Mouse (Mus musculus) gastrocnemius, postnatal 14 days (tissue): ENCODE data around the gene Apc2. TPM values are rescaled to one million over a fixed set of nuclear protein-coding genes. Genes with fewer than 3 reads are reported as not detected.
A peak's percentile ranks its signal among the peaks of the same experiment; 100 is the strongest.

Experiments used
- DNase-seq: peaks from one replicate; pipeline ENCODE4 v3.0.0; 2021; ENCODE audit warnings: mixed read lengths
- intact Hi-C: fragments of 180-260 bp; cut with DNase I; formaldehyde crosslinking; loops from one replicate; pipeline ENCODE4 v1.15.1; 2025; ENCODE audit warnings: low total_unique reads
- total RNA-seq, 2 experiments: library from RNA; stranded (reverse); gene quantifications; 2 replicates each; pipeline ENCODE4 v1.2.3; 2021

Gene Apc2
- total RNA-seq, 2 experiments from 2014 or later: 0.93 to 1.2 TPM

DNA sequence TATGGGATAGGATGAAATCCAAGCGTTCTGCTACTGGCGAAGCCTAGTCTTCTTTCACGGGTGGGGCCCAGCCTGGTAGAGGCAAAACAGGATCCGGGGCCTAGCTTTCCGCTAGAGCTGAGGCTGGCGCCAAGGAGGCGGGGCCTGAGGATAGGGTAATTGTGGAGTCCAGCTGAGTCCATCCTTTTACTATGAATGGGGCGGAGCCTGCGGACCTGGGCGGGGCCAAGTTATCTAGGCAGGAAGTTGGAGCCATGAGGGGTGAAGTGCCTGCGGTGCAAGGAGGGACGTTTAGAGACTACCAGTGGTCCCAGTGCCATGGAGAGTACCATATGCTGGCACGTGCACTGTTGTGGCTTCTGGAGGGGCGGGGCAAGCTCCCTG, 34.2 kb upstream of the Apc2 start:
- DNase-seq: peak; percentile 100
- intact Hi-C loops: no loop called here

- intact Hi-C loops: no loop called here
- DNase-seq: no peak
Observed at GRCm38 (mm10) chr10:80262169-80262568, 33.6 kb upstream of the Apc2 start.

DNA sequence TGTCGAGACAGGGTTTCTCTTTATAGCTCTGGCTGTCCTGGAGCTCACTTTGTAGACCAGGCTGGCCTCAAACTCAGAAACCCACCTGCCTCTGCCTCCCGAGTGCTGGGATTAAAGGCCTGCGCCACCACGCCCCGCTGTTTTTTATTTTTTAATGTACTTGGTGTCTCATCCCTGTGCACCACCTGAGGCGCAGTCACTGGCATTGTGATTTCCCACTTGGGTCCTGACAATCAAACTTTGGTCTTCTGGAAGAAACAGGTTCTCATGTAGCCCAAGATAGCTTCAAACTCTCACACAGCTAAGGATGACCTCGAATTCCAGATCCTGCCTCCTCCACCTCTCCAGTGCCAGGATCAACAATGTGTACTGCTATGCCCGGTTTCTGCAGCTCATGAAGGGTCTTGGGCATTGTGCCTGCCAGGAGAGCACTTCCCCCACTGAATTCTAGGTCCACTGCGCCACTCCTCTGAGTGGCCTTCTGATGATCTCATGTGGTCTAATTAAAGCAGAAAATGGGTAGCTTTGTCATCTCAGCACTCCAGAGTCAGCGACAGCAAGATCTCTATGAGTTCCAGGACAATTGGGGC, 32.9 kb upstream of the Apc2 start:
- intact Hi-C loops: no loop called here
- no peak for DNase-seq

GRCm38 (mm10) chr10:80264341-80265148, 31.2 kb upstream of the Apc2 start:
- DNase-seq: peak; percentile 100
- intact Hi-C loops: no loop called here

DNA sequence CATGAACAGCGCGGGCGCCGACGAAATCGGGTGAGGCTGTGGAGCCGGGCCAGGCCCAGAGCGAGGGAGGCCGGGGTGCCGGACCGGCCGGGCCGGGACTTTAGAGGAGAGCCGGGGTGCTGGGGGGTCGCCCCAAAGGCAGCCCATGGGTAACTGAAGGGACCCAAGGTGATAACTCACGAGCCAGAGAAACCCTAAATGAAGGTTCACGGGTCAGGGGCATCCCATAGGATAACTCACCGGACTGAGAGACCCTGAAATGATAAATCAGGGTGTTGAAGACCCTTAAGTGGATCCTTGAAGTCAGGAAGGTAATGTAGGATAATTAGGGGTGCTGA, 30.7 kb upstream of the Apc2 start:
- DNase-seq: no peak
- intact Hi-C loops: no loop called here

- DNase-seq: no peak
- intact Hi-C loops: no loop called here
Observed at GRCm38 (mm10) chr10:80270099-80270498, 25.7 kb upstream of the Apc2 start.

- no peak for DNase-seq
- intact Hi-C loops: no loop called here
Observed at GRCm38 (mm10) chr10:80270734-80271181, 25.0 kb upstream of the Apc2 start.

GRCm38 (mm10) chr10:80271186-80271843, 24.5 kb upstream of the Apc2 start:
- no peak for DNase-seq
- intact Hi-C loops: no loop called here

DNA sequence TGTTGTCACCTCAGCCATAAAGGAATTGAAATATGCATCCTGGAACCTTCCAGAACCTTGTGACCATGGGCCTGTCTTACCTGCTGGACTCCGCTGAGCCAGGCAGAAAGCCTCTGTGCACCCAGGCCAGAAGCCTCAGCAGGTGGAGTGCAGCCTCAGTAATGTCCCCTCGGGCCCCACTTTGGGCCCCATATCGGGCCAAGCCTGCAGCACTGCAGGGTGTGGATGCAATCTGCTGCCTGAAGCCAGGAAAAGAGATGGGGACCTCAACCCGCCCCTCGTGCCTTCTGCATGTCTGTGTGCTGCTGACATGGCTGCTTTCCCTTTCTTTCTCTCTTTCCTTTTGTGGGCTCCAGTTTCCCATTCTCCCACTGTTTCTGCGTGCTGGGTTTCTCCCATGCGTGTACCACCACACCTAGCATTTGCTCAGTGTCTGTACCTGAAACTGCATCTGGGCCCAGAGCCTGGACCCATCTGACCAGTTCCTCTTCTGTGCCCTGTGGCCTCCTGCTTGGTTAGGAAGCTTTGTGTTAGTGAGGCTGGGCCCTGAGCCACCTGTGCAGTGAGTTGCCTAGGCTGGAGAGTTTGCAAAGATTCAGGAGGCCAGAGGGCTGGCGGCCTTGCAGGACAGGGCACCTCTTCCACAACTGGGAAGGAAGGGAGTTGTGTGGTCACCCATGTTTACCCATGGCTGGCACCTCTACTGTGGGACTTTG, 23.7 kb upstream of the Apc2 start:
- DNase-seq: no peak
- intact Hi-C loops: no loop called here

GRCm38 (mm10) chr10:80273847-80274246, 21.9 kb upstream of the Apc2 start:
- DNase-seq: no peak
- intact Hi-C loops: no loop called here

- no peak for DNase-seq
- intact Hi-C loops: no loop called here
Observed at GRCm38 (mm10) chr10:80276238-80276637, 19.5 kb upstream of the Apc2 start.

- no peak for DNase-seq
- intact Hi-C loops: no loop called here
Observed at GRCm38 (mm10) chr10:80278390-80278789, 17.4 kb upstream of the Apc2 start.

GRCm38 (mm10) chr10:80279273-80279672, 16.5 kb upstream of the Apc2 start:
- intact Hi-C loops: no loop called here
- no peak for DNase-seq

- no peak for DNase-seq
- intact Hi-C loops: no loop called here
Observed at GRCm38 (mm10) chr10:80281304-80281703, 14.5 kb upstream of the Apc2 start.

DNA sequence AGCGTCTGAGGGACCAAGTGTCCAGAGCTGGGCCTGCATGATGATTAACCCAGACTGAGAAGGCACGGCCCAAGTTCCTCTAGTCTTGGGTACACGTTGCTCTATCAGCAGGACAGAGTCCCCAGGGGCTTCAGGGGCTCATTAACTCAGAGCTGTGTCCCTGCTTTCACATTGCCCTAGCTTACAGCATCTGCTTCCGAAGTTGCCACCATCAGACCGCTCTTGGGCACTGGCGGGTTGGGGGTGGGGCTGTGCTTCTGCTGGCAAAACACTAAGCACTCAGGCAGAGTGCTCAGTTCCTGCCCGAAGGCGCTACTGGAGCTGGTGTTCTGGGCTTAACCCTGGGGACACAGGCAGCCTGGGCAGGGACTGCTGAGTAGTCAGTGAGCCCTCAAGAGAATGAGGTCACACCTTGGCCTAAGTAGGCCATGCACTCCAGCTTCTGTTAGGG, 13.8 kb upstream of the Apc2 start:
- no peak for DNase-seq

GRCm38 (mm10) chr10:80282481-80283441, 13.0 kb upstream of the Apc2 start:
- no peak for DNase-seq
- intact Hi-C loops: no loop called here

More for the DNA sequence above, 13.8 kb upstream of the Apc2 start:
- intact Hi-C loops: no loop called here

DNA sequence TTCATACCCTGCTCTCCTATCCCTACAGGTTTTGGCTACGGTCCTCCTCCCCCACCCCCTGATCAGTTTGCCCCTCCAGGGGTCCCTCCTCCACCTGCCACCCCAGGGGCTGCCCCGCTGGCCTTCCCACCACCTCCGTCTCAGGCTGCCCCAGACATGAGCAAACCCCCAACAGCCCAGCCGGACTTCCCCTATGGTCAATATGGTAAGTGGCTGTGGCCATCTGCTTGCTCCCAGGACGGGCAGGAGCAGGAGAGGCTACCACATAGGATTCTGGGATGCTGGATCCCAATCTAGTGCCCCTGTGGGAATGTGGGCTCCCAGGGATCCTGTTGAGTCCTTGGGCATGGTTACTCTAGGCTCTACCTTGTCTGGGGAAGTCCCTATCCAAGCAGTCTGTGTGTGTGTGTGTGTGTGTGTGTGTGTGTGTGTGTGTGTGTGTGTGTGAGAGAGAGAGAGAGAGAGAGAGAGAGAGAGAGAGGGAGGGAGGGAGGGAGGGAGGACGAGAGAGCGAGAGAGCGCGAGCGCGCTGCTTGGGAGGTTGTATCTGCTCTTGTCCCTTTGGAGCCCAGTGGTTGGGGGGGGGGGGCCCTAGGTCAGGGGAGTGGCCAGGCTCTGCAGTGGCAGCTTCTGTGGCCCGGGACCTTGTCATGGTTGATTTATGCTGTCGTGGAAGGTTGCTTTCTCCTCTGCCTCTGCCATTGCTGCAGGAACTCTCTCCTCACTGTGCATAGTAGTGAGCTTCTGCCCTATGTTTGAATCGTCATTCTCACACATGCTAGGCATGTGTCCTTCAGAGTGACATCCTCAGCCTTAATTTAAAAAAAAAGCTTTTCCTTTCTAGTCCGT, 10.3 kb upstream of the Apc2 start:
- intact Hi-C loops: no loop called here
- DNase-seq: no peak

DNA sequence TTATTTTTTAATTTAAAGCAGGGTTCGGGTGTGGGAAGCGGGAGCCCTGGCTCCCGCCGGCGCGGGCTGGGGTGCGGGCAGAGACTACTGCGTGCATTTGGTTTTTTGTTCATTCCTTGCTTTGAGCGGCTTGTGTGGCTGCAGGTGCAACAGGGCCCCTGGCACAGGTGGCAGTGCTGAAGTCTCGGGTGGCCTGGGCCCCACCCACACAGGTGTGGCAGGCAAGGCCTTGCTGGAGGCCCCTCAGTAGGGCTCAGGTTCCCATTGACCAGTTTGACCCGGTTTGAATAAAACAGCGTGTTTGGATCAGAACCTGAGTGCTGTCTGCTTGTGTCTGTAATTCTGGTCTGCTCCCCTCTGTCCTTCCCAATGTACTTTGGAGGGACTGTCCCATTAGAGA, 7.7 kb upstream of the Apc2 start:
- intact Hi-C loops: no loop called here

More for the DNA sequence above, 7.7 kb upstream of the Apc2 start:
- DNase-seq: no peak
